Mouse (Mus musculus) mouse trophoblast stem cell (cell line): ENCODE results near the gene Ninj2.

Source experiments
- in situ Hi-C, 2 experiments: fragments of 300-500 bp; cut with MseI, MboI; formaldehyde crosslinking; loops; 2 replicates in 1 of 2; 3 replicates in 1 of 2; pipeline ENCODE4 v1.15.1; 2025

Gene Ninj2

DNA sequence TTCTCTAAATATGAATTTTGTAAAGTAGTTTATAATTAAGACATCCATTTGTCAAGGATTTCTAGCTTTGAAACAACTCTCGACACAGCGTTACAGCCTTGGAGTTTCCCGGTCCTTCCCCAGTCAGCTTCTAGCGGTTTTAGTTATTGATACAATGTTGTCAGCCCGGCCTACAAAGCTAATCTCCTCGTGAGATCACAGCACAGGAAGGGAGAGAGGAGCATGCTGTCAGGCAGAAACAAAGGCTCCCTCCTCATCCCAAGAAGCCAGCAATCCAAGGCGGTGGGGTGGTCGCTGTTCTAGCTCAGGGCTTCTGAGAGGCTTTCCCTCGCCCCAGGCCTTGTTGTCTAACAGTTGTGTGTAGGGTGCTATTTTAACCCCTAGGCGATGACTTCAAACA is 101.2 kb downstream of the Ninj2 start:
- in situ Hi-C loops: loop anchor here (5.0 to 10.0 kb wide), 4 partner anchors 157 to 400 kb away; partner anchors contain the start of gene Wnk1 (in 2 of the 2)

- in situ Hi-C loops: loop anchor here (5.0 to 10.0 kb wide), 4 partner anchors 158 to 400 kb away; partner anchors contain the start of gene Wnk1 (in 2 of the 2)
These were observed 101.8 kb downstream of the Ninj2 start for GRCm38 (mm10) chr6:120194963-120195362.

DNA sequence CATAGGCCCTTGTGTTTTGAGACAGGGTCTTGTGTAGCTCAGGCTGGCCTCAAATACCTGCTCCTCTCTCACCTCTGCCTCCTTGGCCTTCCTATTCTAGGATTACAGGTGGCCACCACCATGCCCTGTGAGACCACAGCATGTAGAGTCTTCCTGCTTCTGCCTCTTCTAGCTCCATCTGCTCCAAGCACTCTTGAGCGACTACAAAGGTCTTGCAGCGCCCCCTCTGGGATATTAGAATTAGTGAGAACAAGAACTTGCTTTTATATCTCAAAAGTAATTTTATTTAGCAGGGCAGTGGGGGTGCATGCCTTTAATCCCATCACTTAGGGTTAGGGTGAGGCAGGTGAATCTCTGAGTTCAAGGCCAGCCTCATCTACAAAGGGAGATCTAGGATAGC is 103.7 kb downstream of the Ninj2 start:
- in situ Hi-C loops: loop anchor here (10.0 kb wide), 3 partner anchors 192 to 402 kb away; no protein-coding TSS in a partner anchor

GRCm38 (mm10) chr6:120197964-120198363 is 104.8 kb downstream of the Ninj2 start:
- in situ Hi-C loops: loop anchor here (10.0 kb wide), 3 partner anchors 193 to 403 kb away; no protein-coding TSS in a partner anchor

- in situ Hi-C loops: loop anchor here (10.0 kb wide), 3 partner anchors 195 to 405 kb away; no protein-coding TSS in a partner anchor
These were observed 106.7 kb downstream of the Ninj2 start for GRCm38 (mm10) chr6:120199638-120200394.

- in situ Hi-C loops: no loop called here
These were observed 108.8 kb downstream of the Ninj2 start for GRCm38 (mm10) chr6:120201956-120202355.

- in situ Hi-C loops: no loop called here
These were observed 109.3 kb downstream of the Ninj2 start for GRCm38 (mm10) chr6:120202406-120202805.

DNA sequence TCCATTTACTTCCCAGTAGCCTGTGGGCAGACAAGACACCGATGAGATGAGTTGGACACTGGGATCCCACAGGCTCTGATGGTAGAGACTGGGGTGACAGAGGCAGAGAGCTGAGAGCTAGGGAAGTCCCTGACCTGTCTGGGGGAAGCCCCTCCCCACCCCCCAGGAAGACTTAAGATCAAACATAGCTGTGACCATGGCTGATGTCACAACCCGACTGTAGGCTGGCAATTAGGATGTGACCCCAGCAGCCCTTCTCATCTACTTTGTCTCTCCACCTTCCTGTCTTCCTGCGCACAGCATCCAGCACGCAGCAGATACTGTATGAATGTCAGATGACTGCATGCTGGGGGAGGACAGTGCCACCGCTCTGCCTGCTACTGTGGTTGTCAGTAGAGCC is 113.4 kb downstream of the Ninj2 start:
- in situ Hi-C loops: no loop called here

DNA sequence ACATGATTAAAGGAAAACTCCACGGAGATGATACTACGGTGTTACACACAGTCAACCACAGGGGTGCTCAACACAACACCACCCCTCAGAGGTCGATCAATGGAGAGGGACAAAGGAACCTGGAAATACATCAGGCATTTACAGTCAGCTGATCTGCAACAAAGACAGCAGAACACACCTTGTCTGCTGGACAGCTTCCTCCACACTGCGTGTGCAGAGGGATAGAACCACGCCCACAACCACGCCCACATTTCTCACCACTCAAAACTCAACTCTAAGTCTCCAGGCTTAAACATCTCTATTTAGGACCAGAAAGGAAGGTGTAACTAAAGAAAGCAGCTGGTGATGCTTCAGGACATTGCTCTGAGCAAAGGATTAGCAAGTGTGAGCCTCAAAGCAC is 118.4 kb downstream of the Ninj2 start:
- in situ Hi-C loops: no loop called here

DNA sequence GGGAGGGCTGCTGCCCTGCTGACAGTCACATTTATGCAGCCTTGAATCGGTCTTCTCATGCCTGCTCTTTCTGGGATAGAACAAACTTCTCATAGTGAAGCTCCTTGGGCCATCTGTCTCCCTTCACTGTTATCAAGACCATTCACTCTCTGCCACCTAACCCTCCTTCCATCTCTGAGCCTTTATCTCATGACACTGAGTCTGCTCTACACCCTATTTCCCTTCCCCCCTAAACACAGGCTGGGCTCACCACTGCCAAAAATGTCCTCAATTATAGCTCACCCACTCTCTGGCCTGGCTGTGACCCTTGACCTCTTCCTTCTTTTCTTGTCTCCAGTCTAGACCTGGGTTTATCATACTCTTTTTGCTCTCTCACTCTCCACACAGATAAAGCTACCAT is 123.6 kb downstream of the Ninj2 start:
- in situ Hi-C loops: no loop called here

DNA sequence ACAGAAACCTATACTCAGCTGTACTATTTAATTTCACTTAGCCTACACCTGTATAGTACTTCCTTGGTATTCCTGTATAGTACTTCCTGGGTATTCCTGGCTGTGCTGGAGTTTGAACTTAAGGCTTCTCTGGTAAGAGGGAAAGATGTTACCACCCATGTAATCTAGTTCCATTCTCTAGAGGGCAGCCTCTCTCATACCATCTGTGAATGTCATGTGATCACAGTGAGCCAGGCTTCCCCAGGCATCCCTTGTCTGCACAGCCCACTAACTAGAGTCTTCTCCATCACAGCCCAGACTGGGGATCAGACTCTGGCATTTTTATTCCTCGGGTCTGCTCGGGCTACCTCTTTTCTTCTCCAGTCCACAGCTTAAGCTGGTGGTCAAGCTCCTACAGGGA is 126.1 kb downstream of the Ninj2 start:
- in situ Hi-C loops: no loop called here

GRCm38 (mm10) chr6:120222669-120223068 is 129.5 kb downstream of the Ninj2 start:
- in situ Hi-C loops: loop anchor here in 1 of 2 experiments (5.0 kb wide), 1 partner anchor 75 kb away; no protein-coding TSS in a partner anchor

DNA sequence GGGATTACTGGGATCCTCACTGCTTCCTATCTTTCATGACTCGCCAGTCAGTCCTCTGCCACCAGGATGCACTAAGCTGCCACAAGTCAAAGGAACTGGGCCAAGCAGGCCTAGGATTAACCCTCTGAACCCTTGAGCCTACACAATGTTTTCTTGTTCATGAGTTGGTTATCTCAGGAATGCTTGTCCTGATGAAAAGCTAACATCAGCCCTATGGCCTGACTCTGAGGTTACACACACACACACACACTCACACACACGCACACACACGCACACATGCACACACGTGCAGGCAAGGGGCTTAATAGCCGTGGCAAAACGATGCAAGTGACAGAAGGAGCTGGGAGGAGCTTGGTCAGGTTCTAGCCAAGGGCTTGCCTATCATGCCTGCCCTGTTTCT is 132.2 kb downstream of the Ninj2 start:
- in situ Hi-C loops: no loop called here

GRCm38 (mm10) chr6:120227068-120227467 is 133.9 kb downstream of the Ninj2 start:
- in situ Hi-C loops: no loop called here

GRCm38 (mm10) chr6:120229806-120230205 is 136.7 kb downstream of the Ninj2 start:
- in situ Hi-C loops: loop anchor here in 1 of 2 experiments (5.0 kb wide), 1 partner anchor 72 kb away; no protein-coding TSS in a partner anchor

- in situ Hi-C loops: loop anchor here in 1 of 2 experiments (5.0 kb wide), 1 partner anchor 72 kb away; no protein-coding TSS in a partner anchor
These were observed 137.3 kb downstream of the Ninj2 start for GRCm38 (mm10) chr6:120230441-120230840.

GRCm38 (mm10) chr6:120232885-120233284 is 139.7 kb downstream of the Ninj2 start:
- in situ Hi-C loops: loop anchor here in 1 of 2 experiments (5.0 kb wide), 1 partner anchor 69 kb away; no protein-coding TSS in a partner anchor

DNA sequence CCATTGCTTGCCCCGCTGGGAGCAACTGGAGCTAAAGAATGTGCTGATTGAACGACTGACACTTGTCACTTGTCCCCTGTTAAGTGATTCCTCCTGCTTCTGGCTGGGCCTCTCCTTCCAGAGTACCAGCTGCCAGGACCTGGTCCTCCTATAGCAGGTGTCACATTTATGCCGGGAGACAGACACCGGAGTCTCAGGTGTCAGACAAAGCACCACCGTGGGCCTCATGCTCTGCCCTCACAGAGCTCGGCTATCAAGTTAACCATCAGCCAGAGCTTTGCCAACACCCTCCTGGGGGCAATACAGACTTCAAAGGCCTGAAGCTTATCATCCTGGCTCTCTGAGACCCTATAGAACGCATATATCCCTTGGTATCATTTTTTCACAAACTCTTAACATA is 142.7 kb downstream of the Ninj2 start:
- in situ Hi-C loops: no loop called here

DNA sequence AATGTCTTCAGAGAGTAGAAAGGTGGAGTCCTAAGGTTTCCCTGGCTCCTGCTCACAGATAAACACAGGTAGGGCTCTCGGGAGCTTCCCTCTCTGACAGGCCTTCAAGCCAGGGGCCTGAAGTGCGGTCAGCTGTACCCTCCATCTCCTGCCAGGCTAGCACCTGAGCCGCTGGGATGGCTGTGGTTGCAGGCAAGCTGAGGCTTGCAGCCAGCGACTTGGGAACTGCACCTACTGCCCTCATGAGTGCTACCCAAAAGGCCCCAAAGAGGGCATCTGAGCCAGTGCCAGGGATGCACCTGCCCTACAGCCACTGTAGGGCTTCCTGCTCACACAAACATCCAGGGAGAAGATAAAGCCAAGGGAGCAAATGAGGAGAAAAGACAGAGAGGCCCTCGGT is 147.3 kb downstream of the Ninj2 start:
- in situ Hi-C loops: no loop called here

DNA sequence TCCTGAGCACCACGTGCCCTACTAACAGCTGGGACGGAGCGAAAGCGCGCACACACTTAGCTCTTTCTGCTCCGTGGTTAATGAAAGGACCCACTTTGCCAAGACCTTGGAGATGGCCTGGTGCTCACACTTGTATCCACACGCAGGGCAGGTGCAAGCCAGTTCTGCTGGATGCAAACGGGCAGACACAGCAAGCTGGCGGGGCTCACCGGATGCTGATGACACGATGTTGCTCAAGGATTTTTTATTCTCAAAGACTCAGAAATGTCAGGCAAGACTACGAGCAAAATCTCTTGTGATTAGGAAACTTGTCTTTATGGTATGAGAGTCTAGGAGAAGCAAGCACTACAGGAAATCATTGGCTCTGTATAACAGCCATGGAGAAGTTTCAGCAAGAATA is 148.3 kb downstream of the Ninj2 start:
- in situ Hi-C loops: no loop called here

DNA sequence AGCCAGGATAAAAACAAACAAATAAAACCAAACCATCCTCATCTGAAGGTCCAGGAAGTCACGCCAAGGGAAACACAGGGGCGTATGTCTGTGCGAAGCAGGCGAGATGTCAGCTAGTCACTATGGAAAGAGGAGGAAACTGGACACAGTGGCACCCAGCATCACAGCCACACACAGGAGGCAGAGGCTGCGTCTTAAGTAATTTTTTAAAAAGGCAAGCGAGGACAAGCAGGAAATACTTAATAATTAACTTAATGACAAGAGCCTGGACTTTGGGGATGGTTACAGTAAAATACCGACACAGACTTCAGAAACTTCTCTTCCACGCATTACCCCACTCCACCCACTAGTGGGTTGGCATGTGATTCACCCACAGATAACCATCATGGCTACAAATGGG is 149.4 kb downstream of the Ninj2 start:
- in situ Hi-C loops: no loop called here

GRCm38 (mm10) chr6:120243250-120243649 is 150.1 kb downstream of the Ninj2 start:
- in situ Hi-C loops: no loop called here

DNA sequence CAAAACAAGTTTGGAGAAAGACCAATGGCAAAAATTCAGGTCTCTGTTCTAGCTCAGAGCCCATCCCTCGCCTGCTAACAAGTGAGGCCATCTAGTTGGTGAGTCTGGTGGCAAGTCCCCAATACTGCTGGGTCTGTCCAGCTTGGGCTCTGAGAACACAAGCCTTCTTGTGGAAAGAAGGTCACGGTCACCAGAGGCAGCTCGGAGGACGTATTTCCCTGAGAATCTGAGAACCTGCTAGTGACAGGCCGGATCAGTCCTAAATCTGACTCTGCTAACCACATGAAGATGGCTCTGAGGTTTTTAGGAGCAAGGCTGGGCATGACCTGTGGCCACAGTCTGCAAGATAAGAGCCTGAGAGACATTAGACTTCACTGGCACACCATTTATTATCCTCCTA is 153.5 kb downstream of the Ninj2 start:
- in situ Hi-C loops: no loop called here
